Mouse (Mus musculus) bone marrow macrophage, adult 2 months (primary cell): ENCODE measurements around the gene Lsamp. TPM values are rescaled to one million over a fixed set of nuclear protein-coding genes. Genes with fewer than 3 reads are reported as not detected.

Source experiments
- H3K27ac ChIP-seq: 2 replicates; pipeline ENCODE4 v1.5.1; 2012; ENCODE audit warnings: low read depth, low read length; ENCODE audit not compliant: insufficient read depth
- H3K4me1 ChIP-seq: 2 replicates; pipeline ENCODE4 v1.6.1; 2012; ENCODE audit warnings: low read length; ENCODE audit not compliant: control insufficient read depth, insufficient read depth
- H3K4me3 ChIP-seq: 2 replicates; pipeline ENCODE4 v1.5.1; 2012; ENCODE audit warnings: mild to moderate bottlenecking, low read length, moderate library complexity; ENCODE audit not compliant: insufficient read depth
- CTCF ChIP-seq: IDR thresholded peaks from 2 replicates; pipeline ENCODE4 v1.5.1; 2012; ENCODE audit warnings: low read depth, mild to moderate bottlenecking, low read length, moderate library complexity
- POLR2A ChIP-seq: IDR thresholded peaks from 2 replicates; pipeline ENCODE4 v1.6.1; 2012; ENCODE audit warnings: mild to moderate bottlenecking, low read depth, low read length, borderline replicate concordance
- polyA plus RNA-seq: library from polyadenylated mRNA; stranded (reverse); fragments of >200 nt; gene quantifications from 2 replicates; pipeline ENCODE4 v1.2.4, GENCODE M21; 2012; ENCODE audit not compliant: missing spikeins, insufficient read depth, insufficient read length

The Lsamp gene
- polyA plus RNA-seq, 1 experiment: not detected

GRCm38 (mm10) chr16:42015443-42015842, 2031.3 kb downstream of the Lsamp start:
- H3K27ac ChIP-seq: no peak overlapping the region
- TF ChIP-seq POLR2A: no peak
- TF ChIP-seq CTCF: no peak
- H3K4me3 ChIP-seq: no peak overlapping the region
- H3K4me1 ChIP-seq: no peaks in the 10 kb centered on the region

- Histone ChIP-seq H3K4me1 (no peaks in the 10 kb centered on the region), H3K4me3 (no peak overlapping the region)
- TF ChIP-seq POLR2A (no peak), CTCF (no peak)
Observed at GRCm38 (mm10) chr16:42016791-42017643, 2032.9 kb downstream of the Lsamp start.

DNA sequence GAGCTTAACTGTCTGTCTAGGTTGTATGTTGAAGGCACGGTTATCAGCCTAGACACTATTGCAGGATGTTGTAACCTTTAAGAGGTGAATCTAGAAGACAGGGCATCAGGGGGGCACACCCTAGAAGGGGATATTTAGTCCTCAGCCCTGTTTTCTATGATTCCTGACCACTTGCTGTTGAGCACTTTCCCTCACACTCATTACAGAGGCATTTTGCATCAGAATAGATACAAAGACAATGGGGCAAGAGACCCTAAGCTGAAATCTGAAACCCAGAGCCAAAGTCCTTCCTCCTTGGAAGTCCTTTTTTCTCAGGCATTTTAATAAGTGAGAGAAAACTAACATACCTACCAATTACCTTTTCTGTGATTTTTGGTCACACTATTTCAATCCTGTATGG, 2038.4 kb downstream of the Lsamp start:
- no peaks in the 10 kb centered on the region for H3K4me1 ChIP-seq
- H3K4me3 ChIP-seq: no peak overlapping the region
- TF ChIP-seq POLR2A: no peak
- no peak for TF ChIP-seq CTCF
- no peak overlapping the region for H3K27ac ChIP-seq

More at GRCm38 (mm10) chr16:42016791-42017643, 2032.9 kb downstream of the Lsamp start:
- no peak overlapping the region for H3K27ac ChIP-seq

DNA sequence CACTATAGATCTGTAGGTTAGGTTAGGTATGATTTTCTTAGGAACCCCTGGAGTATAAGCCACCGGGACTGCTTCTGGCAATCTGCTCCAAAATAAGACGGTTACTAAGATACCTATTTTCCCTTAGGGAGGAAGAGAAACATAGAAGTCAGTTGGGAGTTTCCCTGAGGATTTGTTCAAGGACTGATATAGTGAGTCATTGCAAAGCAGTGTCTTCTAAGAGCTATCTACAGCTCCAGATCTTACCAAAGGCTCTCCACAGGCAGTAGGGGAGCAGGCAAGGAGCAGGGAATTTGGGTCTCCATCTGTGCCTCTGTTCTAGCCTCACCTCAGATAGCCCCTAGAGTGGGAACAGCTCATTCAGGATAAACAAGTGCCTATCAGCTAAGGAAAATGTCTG, 2047.9 kb downstream of the Lsamp start:
- Histone ChIP-seq H3K4me1 (no peaks in the 10 kb centered on the region), H3K4me3 (no peak overlapping the region), H3K27ac (no peak overlapping the region)
- TF ChIP-seq POLR2A: no peak
- no peak for TF ChIP-seq CTCF

- H3K27ac ChIP-seq: no peak overlapping the region
- no peak overlapping the region for H3K4me3 ChIP-seq
- TF ChIP-seq POLR2A (no peak), CTCF (no peak)
- H3K4me1 ChIP-seq: no peaks in the 10 kb centered on the region
Observed at GRCm38 (mm10) chr16:42033449-42033848, 2049.3 kb downstream of the Lsamp start.

DNA sequence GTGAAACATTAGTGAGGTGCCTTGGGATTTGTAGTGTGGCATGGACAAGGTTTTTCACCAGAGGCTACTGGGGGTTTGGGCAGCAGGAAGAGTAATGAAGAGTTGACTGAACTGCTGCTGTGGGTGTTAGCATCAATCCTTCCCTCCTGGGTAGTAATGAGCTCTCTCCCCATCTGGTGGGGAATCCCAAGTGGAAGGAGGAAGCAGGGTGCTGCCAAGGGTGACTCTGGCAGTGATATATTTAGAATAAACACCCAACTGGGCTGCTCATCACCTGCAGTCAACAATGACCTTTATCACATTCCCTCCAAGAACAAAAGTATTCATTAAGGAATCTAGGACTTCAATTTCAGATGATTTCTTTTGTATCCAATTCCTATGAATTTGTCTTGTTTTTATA, 2064.0 kb downstream of the Lsamp start:
- TF ChIP-seq POLR2A: no peak
- no peak for TF ChIP-seq CTCF
- H3K4me1 ChIP-seq: no peaks in the 10 kb centered on the region
- no peak overlapping the region for H3K4me3 ChIP-seq
- no peak overlapping the region for H3K27ac ChIP-seq

- no peak overlapping the region for H3K4me3 ChIP-seq
- H3K4me1 ChIP-seq: no peaks in the 10 kb centered on the region
- no peak overlapping the region for H3K27ac ChIP-seq
- TF ChIP-seq POLR2A: no peak
- no peak for TF ChIP-seq CTCF
Observed at GRCm38 (mm10) chr16:42059927-42060326, 2075.8 kb downstream of the Lsamp start.

DNA sequence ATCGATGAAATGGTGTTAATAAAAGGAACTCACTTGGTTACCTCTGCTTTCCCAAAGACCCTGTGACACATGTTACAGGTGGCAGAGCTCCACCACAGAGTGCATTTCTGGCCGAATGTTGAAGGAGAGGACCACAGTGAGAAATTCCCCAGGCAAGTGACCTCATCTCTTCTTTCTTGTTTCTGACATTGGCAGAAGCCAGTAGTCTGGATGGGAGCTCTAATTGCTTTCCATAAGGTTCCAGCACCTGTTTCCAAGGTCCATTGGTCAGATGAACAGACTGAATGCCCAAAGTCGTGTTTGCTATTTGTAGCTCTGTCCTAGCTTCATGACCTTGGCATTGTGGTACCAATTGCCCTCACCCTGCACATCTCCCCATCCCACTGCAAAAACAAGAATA, 2090.2 kb downstream of the Lsamp start:
- H3K4me3 ChIP-seq: no peak overlapping the region
- H3K27ac ChIP-seq: no peak overlapping the region
- no peak for TF ChIP-seq POLR2A
- no peak for TF ChIP-seq CTCF
- no peaks in the 10 kb centered on the region for H3K4me1 ChIP-seq

DNA sequence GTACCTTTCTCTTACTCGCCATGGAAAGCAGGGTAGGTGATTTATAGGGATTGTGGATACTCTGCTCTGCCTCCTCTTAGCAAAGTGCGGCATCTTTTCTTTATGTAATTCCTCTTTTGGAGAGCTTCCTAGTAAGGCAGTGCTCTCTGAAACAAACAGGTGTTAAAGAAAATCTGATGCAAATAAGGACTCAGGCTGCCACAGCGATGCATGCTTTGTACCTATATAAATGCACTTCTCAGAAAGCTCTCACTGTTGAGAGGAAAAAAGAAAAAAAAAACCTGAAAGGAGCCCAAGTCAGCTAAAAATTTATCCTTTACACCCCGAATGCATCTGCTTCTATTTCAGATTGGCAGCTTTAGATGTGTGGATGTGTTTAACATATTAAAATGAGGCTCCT, 2095.4 kb downstream of the Lsamp start:
- Histone ChIP-seq H3K4me1 (no peaks in the 10 kb centered on the region), H3K4me3 (no peak overlapping the region), H3K27ac (no peak overlapping the region)
- no peak for TF ChIP-seq CTCF
- TF ChIP-seq POLR2A: no peak

DNA sequence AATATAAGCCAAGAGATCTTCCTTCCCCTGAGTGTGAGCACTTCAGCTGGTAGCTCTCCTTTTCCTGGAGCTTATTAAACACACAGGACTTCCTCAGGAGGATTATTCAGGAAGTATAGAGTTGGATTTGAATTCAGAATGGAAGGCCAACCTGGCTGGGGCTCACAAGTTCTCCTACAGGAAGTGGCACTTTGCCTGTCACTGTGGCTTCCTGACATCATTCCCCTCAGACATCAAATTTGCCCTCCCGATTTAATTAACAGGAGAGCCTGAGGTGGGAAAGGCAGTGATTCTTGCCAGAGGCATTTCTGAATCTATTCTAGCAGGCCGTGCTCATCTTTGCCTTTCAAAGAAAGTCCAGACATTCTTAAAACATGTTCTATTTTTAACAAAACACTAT, 2097.4 kb downstream of the Lsamp start:
- Histone ChIP-seq H3K27ac (no peak overlapping the region), H3K4me1 (no peaks in the 10 kb centered on the region), H3K4me3 (no peak overlapping the region)
- TF ChIP-seq CTCF (no peak), POLR2A (no peak)
